In genomic region chr6:109874625-109875040, GRCm38 (mm10) we compare ENCODE assay signal across 11 mouse cellular contexts.
DNase-seq lines count a peak whose midpoint lies in the region; ATAC-seq lines count a peak whose summit lies in the region.
"Had no signal": no experiment of that assay in that cellular context is flagged by ENCODE, and none has a peak within 500 bp of the region (broad histone marks: within the 10 kb centered on the region; RNA-seq: fewer than 3 reads in every experiment).

No protein-coding gene starts in this region.

- no peak overlapping the region for H3K27ac ChIP-seq in heart, embryonic 10.5 days
- no peak overlapping the region for H3K27ac ChIP-seq in midbrain, embryonic 11.5 days (ENCODE audit: low read depth, low read length)
- H3K27ac ChIP-seq: liver, embryonic 12.5 days had no signal

- no peaks in the 10 kb centered on the region for H3K36me3 ChIP-seq in heart, embryonic 10.5 days
- no peaks in the 10 kb centered on the region for H3K36me3 ChIP-seq in midbrain, embryonic 11.5 days (ENCODE audit: control insufficient read depth, insufficient read depth, low read length)
- H3K36me3 ChIP-seq: liver, embryonic 12.5 days had no signal

- H3K9me3 ChIP-seq in heart, embryonic 10.5 days, result no peaks in the 10 kb centered on the region
- H3K9me3 ChIP-seq in midbrain, embryonic 11.5 days (ENCODE audit: control insufficient read depth, low read length), result no peaks in the 10 kb centered on the region

- 85% methylated on average over 6 of the region's 6 CpGs for WGBS in heart, embryonic 10.5 days
- 94% methylated on average over 6 of the region's 6 CpGs for WGBS in midbrain, embryonic 11.5 days

- no peak overlapping the region for H3K4me2 ChIP-seq in midbrain, embryonic 11.5 days
- H3K4me2 ChIP-seq: liver, embryonic 12.5 days had no signal

- no peaks in the 10 kb centered on the region for H3K4me1 ChIP-seq in heart, embryonic 10.5 days
- no peaks in the 10 kb centered on the region for H3K4me1 ChIP-seq in midbrain, embryonic 11.5 days (ENCODE audit: control insufficient read depth, insufficient read depth, low read length)
- H3K4me1 ChIP-seq: liver, embryonic 12.5 days had no signal

- H3K27me3 ChIP-seq in heart, embryonic 10.5 days (ENCODE audit: insufficient read depth, poor library complexity, severe bottlenecking), result no peaks in the 10 kb centered on the region
- no peaks in the 10 kb centered on the region for H3K27me3 ChIP-seq in midbrain, embryonic 11.5 days (ENCODE audit: control insufficient read depth, insufficient read depth, low read length)
- H3K27me3 ChIP-seq: liver, embryonic 12.5 days had no signal

- DNase-seq in heart, adult 18-20 months, result peak; percentile 37 to 79
- no peak for DNase-seq in heart, embryonic 10.5 days (ENCODE audit: low spot score)
- peak; percentile 6 to 9 for DNase-seq in right cerebral cortex, adult 2 months (ENCODE audit: low spot score in 2 of 2)
- no peak for DNase-seq in right cerebral cortex, postnatal 4 days
- DNase-seq in kidney, postnatal 10 days, result peak; percentile 6
- DNase-seq in telencephalon, adult 2 months (ENCODE audit: low read depth, low spot score), result peak; percentile 26
- DNase-seq in spleen, postnatal 10 days (ENCODE audit: low spot score in 2 of 2), result no peak
- DNase-seq in midbrain, embryonic 11.5 days (ENCODE audit: low spot score, missing footprints), result no peak
- DNase-seq: cerebellum, adult 9-10 months; lung, postnatal 36 days had no signal

- no peak overlapping the region for H3K9ac ChIP-seq in midbrain, embryonic 11.5 days (ENCODE audit: low read length)
- H3K9ac ChIP-seq: liver, embryonic 12.5 days had no signal

- no peak overlapping the region for H3K4me3 ChIP-seq in heart, embryonic 10.5 days
- H3K4me3 ChIP-seq in midbrain, embryonic 11.5 days (ENCODE audit: low read depth, low read length), result no peak overlapping the region
- H3K4me3 ChIP-seq: liver, embryonic 12.5 days had no signal

- ATAC-seq in midbrain, embryonic 11.5 days (ENCODE audit: low FRiP score), result no peak
- ATAC-seq: liver, embryonic 12.5 days had no signal

Comparison
In these comparisons a context has a peak if more than half of its experiments do, and no peak if none do; other contexts are left out.
1. DNase-seq: peak in heart, adult 18-20 months (2 of 2), right cerebral cortex, adult 2 months (2 of 2), kidney, postnatal 10 days (single experiment) and telencephalon, adult 2 months (single experiment); none in heart, embryonic 10.5 days (single experiment), right cerebral cortex, postnatal 4 days (single experiment), spleen, postnatal 10 days (0 of 2) and midbrain, embryonic 11.5 days (single experiment).